Mouse (Mus musculus) liver, embryonic 14.5 days (tissue): ENCODE data around the gene Rspo3.

ENCODE experiments used
- CTCF ChIP-seq: IDR thresholded peaks from 2 replicates; pipeline ENCODE4 v1.5.1; 2016; ENCODE audit warnings: antibody characterized with exemption, low read depth, control low read depth
- EP300 ChIP-seq: IDR thresholded peaks from 2 replicates; pipeline ENCODE4 v1.6.1; 2016; ENCODE audit warnings: antibody characterized with exemption, low read depth

GRCm38 (mm10) chr10:29445076-29445475 is 90.6 kb downstream of the Rspo3 start:
- TF ChIP-seq CTCF, result no peak
- no peak for TF ChIP-seq EP300
